Mouse (Mus musculus) spleen, adult 2 months (tissue): Measurements from ENCODE around the gene Ano2. TPM values are rescaled to one million over a fixed set of nuclear protein-coding genes. Genes with fewer than 3 reads are reported as not detected.

ENCODE experiments used
- DNase-seq, 2 experiments: peaks; one replicate each; pipeline versions ENCODE4 v3.0.0 to v3.0.0-alpha.2; 2012 to 2021; ENCODE audit warnings: low spot score in 2 of 2, low read depth in 1 of 2
- H3K27ac ChIP-seq: fragments of 200-500 bp; 2 replicates; pipeline ENCODE4 v1.5.1; 2012; ENCODE audit warnings: low read length, inconsistent platforms; ENCODE audit not compliant: insufficient read depth
- H3K27me3 ChIP-seq: fragments of 200-500 bp; 2 replicates; pipeline ENCODE4 v1.6.1; 2012; ENCODE audit warnings: mild to moderate bottlenecking, moderate library complexity, low read length, inconsistent platforms; ENCODE audit not compliant: control insufficient read depth, insufficient read depth
- H3K36me3 ChIP-seq: fragments of 200-500 bp; 2 replicates; pipeline ENCODE4 v1.6.1; 2012; ENCODE audit warnings: mild to moderate bottlenecking, low read length, inconsistent platforms; ENCODE audit not compliant: control insufficient read depth, insufficient read depth
- H3K4me1 ChIP-seq: fragments of 200-500 bp; 2 replicates; pipeline ENCODE4 v1.6.1; 2011; ENCODE audit warnings: inconsistent platforms; ENCODE audit not compliant: control insufficient read depth, insufficient read depth, insufficient read length
- H3K4me3 ChIP-seq: fragments of 200-500 bp; 2 replicates; pipeline ENCODE4 v1.5.1; 2011; ENCODE audit warnings: mild to moderate bottlenecking, inconsistent platforms; ENCODE audit not compliant: insufficient read depth, insufficient read length; ENCODE audit errors: extremely low read depth
- CTCF ChIP-seq: fragments of 200-500 bp; IDR thresholded peaks from 2 replicates; pipeline ENCODE4 v1.5.1; 2011; ENCODE audit warnings: mild to moderate bottlenecking, inconsistent platforms; ENCODE audit not compliant: insufficient read depth, insufficient read length, insufficient replicate concordance; ENCODE audit errors: extremely low read depth
- POLR2A ChIP-seq: fragments of 200-500 bp; IDR thresholded peaks from 2 replicates; pipeline ENCODE4 v1.6.1; 2011; ENCODE audit warnings: low read depth, low read length, inconsistent platforms
- WGBS: fragments of 180-500 bp; shearing (Covaris S2); methylation state at CpG from one replicate; pipeline ENCODE4 v1.1.7; 2018; 5-methylcytosine and 5-hydroxymethylcytosine counted together
- polyA plus RNA-seq: library from polyadenylated mRNA; depleted of rRNA; stranded (reverse); fragments of >200 nt; gene quantifications from 2 replicates; pipeline ENCODE4 v1.2.3, GENCODE M21; 2012

Gene Ano2
- polyA plus RNA-seq, 1 experiment: not detected

DNA sequence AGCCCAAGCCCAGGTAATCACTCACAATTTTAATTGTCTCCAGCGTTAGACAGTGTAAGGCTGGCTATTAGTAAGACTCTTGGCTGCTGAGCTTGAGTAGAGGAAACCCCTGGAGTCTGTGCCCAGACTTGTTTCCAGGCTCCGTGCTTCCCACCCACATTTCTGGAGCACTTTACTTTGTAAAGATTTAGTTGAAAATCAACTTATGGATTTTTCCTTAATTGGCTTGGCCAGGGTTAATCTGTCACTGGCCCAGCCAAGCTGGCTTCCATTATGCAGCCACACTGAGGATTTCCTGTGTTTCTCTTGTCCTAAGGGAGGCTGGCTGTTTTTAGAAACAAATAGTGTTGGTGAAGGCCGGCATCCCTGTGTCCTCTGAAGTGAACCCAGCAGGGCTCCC lies 318.9 kb downstream of the Ano2 start:
- H3K36me3 ChIP-seq: no peaks in the 10 kb centered on the region
- WGBS: 64% methylated on average over 3 of the region's 3 CpGs
- H3K4me3 ChIP-seq: no peak overlapping the region
- no peak for DNase-seq
- TF ChIP-seq POLR2A (no peak), CTCF (no peak)
- H3K27me3 ChIP-seq: no peaks in the 10 kb centered on the region
- no peaks in the 10 kb centered on the region for H3K4me1 ChIP-seq
- H3K27ac ChIP-seq: no peak overlapping the region

- DNase-seq: no peak
- Histone ChIP-seq H3K27me3 (no peaks in the 10 kb centered on the region), H3K36me3 (no peaks in the 10 kb centered on the region), H3K27ac (no peak overlapping the region), H3K4me1 (no peaks in the 10 kb centered on the region), H3K4me3 (no peak overlapping the region)
- WGBS: 88% methylated on average over 2 of the region's 2 CpGs
- TF ChIP-seq CTCF (no peak), POLR2A (no peak)
These were observed 326.8 kb downstream of the Ano2 start for GRCm38 (mm10) chr6:126016991-126017390.

DNA sequence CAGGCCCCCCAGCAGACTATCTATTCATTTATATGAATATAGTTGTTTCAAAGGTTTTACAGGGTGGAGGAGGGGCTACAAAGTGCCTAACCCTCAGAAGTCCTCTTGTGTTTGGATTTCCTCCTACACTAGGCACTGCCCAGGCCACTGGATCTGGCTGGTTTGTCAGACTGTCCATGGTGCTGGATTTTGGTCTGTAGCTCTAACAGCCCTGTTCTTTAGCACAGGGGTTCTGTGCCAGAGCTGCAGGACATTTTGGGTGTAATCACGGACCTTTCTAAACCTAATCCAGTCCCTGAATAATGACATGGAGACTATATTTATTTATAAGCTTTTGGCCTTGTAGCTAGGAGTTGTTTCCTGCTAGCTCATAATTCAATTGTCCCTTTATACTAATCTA lies 328.2 kb downstream of the Ano2 start:
- DNase-seq: no peak
- TF ChIP-seq POLR2A (no peak), CTCF (no peak)
- 65% methylated on average over 1 of the region's 1 CpGs for WGBS

GRCm38 (mm10) chr6:126033693-126034402 lies 343.6 kb downstream of the Ano2 start:
- Histone ChIP-seq H3K36me3 (no peaks in the 10 kb centered on the region), H3K4me1 (no peaks in the 10 kb centered on the region), H3K27me3 (no peaks in the 10 kb centered on the region), H3K4me3 (no peak overlapping the region), H3K27ac (no peak overlapping the region)
- WGBS: 73% methylated on average over 8 of the region's 8 CpGs
- no peak for TF ChIP-seq POLR2A
- TF ChIP-seq CTCF: no peak
- DNase-seq: no peak

More for the DNA sequence above, 328.2 kb downstream of the Ano2 start:
- H3K4me3 ChIP-seq: no peak overlapping the region
- no peaks in the 10 kb centered on the region for H3K36me3 ChIP-seq
- no peaks in the 10 kb centered on the region for H3K27me3 ChIP-seq
- H3K4me1 ChIP-seq: no peaks in the 10 kb centered on the region
- no peak overlapping the region for H3K27ac ChIP-seq

GRCm38 (mm10) chr6:126034403-126034724 lies 344.1 kb downstream of the Ano2 start:
- WGBS: 50% methylated on average over 2 of the region's 2 CpGs
- DNase-seq: no peak
- no peak overlapping the region for H3K27ac ChIP-seq

GRCm38 (mm10) chr6:126034728-126035127 lies 344.5 kb downstream of the Ano2 start:
- Histone ChIP-seq H3K4me1 (no peaks in the 10 kb centered on the region), H3K27me3 (no peaks in the 10 kb centered on the region), H3K4me3 (no peak overlapping the region), H3K27ac (no peak overlapping the region), H3K36me3 (no peaks in the 10 kb centered on the region)
- WGBS: 88% methylated on average over 7 of the region's 7 CpGs
- no peak for DNase-seq
- TF ChIP-seq POLR2A (no peak), CTCF (no peak)

More at GRCm38 (mm10) chr6:126034403-126034724, 344.1 kb downstream of the Ano2 start:
- Histone ChIP-seq H3K36me3 (no peaks in the 10 kb centered on the region), H3K27me3 (no peaks in the 10 kb centered on the region), H3K4me1 (no peaks in the 10 kb centered on the region), H3K4me3 (no peak overlapping the region)
- TF ChIP-seq CTCF (no peak), POLR2A (no peak)

GRCm38 (mm10) chr6:126035621-126036020 lies 345.4 kb downstream of the Ano2 start:
- H3K36me3 ChIP-seq: no peaks in the 10 kb centered on the region
- no peaks in the 10 kb centered on the region for H3K4me1 ChIP-seq
- DNase-seq: no peak
- H3K27me3 ChIP-seq: no peaks in the 10 kb centered on the region
- no peak overlapping the region for H3K27ac ChIP-seq
- no peak for TF ChIP-seq CTCF
- no peak for TF ChIP-seq POLR2A
- H3K4me3 ChIP-seq: no peak overlapping the region
- 60% methylated on average over 2 of the region's 2 CpGs for WGBS
